Mouse (Mus musculus) urinary bladder, postnatal 14 days (tissue): ENCODE results near the gene Tunar.

Experiments used
- DNase-seq: peaks from one replicate; pipeline ENCODE4 v3.0.0; 2021; ENCODE audit warnings: low spot score

The Tunar gene

DNA sequence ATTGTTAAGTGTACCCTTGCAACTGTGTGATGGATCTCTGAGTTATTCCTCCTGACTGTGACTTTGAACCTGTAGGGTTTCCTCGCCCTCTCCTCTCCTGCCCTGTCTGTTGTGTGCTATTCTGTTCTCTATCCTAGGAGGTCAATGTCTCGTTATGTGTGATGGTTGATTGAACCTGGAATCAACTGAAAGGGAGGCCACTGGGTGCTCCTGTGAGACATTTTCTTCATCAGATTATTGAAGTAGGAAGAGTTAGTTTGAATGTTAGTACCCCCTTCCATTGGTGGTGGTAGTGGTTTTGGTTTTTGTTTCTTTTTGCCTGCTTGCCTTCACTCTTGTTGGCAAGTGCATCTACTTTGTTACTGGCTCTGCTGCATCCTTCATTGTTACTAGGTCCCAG lies at the start of gene Tunar:
TSS of gene Tunar (plus strand) at position 301 of the 400 bp plus-strand sequence.
- no peak for DNase-seq

DNA sequence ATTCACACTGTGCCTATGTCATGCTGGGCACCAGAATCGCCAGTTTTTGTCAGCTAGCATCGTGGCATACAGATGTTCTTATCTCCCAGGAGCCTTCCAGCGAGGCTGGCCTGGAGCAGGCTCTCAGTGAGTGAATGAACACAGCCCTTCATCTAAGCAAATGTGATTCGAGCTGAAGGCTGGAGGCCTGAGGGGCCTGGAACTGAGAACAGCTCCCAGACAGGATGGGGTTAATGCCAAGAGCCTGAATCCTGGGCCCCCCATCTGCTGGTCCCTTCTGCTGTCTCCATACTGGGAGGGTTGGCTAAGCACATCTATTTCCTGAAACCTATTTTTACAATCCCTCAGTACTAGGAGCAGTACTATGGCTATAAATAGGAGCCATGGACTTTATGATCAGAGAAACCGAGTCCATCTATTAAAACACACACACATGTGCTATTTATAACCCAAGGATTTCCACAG lies 21.1 kb upstream of the Tunar start:
- DNase-seq, result no peak

DNA sequence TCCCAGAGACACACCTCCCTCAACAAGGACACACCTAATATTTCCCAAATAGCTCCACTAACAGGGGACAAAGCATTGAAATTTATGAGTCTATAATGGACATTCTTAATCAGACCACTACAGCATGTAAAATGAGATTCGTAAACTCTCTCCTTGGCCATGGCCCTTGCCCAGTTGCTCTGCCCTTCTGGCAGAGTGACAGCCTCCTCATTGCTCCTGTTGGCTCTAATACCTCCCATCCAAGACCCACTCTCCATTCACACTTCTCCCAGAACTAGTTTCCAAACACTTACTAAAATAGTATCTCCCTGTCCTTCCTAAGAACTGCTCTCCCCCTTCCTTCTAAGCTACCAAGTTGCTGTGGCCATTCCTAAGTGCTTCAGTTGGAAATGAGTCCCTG lies 19.3 kb upstream of the Tunar start:
- no peak for DNase-seq

- DNase-seq, result peak; percentile 12
Measured at GRCm38 (mm10) chr12:105322160-105322559, 11.5 kb upstream of the Tunar start.

GRCm38 (mm10) chr12:105327051-105327450 lies 6.6 kb upstream of the Tunar start:
- no peak for DNase-seq

DNA sequence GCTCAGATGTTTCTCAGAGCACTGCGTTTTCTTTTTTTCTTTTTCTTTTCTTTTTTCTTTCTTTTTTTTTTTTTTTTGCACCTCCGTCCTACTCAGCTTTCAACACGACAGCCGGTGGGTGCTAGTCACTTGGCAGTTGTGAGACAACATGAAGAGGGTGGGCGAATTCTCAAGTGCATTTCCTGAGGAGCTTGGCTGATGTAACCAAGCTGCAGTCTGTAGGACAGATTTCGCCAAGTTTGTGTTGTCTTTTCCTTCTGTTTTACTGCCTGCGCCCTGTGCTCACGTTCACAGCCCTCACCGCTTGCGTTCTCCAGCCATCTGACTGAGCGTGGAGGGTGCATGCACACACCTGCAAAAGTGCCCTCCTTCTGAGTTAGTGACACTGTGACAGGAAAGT lies 5.3 kb upstream of the Tunar start:
- no peak for DNase-seq

DNA sequence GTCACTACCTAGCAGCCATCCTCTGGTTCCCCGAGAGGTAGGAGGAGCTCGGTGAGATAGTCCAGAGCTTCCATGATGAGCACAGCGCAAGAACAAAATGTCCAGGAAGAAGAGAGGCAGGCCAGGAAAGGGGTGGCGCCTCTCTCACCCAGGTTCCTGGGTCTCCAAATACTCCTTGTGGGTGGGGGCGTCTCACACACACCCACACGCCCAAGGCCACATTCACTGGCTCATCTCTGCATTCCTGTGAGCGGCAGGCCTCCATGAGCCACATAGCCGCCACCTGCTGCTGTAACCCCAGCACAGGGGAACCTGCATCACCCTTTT lies 2.4 kb downstream of the Tunar start:
- DNase-seq, result no peak

- DNase-seq, result no peak
Measured at GRCm38 (mm10) chr12:105336421-105337289, 3.0 kb downstream of the Tunar start.

DNA sequence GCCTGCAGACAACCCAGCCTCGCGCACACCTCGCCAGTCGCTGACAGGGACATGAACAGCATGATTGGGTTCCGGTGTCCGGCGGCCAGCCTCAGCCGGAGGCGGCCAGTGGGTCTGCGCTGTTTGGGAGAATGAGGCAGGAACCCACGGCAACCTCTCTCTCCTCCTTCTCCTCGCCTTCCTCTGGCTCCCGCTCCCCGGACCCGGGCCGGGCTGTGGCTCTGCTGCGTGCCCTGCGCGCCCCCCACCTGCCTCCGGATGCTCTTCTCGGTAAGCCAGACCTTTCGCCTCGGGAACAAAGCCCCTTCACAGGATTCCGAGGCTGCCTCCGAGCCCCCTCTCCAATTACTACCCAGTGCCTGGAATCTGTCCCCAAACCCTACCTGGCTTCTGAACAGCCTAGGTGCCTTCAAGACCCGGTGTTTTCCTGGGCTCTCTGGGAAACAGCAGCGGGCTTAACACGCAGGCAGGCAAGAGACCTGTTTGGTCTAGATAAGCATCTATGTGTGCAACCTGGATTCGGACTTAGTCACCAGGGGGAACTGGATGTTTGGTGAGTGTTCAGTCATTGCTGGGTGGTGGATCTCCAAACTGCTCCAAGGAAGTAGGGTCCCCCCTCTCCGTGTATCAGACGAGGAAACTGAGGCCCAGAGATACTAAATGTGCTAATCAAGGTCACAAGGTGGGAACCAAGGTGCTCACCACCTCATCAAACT lies 3.8 kb downstream of the Tunar start:
- DNase-seq, result no peak

GRCm38 (mm10) chr12:105338256-105338977 lies 4.7 kb downstream of the Tunar start:
- no peak for DNase-seq

DNA sequence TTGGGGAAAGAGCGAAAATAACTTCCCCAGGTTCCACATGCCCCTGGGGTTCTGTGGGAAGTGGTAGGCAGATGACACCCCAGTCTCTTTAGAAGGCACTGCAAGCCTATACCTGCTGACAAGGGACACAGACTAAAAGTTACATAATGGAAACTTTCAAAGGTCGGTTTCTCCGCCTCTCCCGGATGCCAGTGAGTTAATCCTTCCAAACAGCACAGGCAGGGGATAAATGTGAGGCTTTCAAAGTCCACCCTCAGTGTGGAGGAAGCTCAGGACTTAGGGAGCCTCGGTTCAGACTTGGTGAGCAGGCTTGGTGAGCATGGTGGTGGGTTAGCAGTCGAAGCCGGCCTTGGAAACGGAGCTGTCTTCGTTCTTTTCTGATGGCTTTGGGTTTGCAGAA lies 7.9 kb downstream of the Tunar start:
- DNase-seq, result no peak

GRCm38 (mm10) chr12:105344460-105344859 lies 10.8 kb downstream of the Tunar start:
- DNase-seq, result no peak

DNA sequence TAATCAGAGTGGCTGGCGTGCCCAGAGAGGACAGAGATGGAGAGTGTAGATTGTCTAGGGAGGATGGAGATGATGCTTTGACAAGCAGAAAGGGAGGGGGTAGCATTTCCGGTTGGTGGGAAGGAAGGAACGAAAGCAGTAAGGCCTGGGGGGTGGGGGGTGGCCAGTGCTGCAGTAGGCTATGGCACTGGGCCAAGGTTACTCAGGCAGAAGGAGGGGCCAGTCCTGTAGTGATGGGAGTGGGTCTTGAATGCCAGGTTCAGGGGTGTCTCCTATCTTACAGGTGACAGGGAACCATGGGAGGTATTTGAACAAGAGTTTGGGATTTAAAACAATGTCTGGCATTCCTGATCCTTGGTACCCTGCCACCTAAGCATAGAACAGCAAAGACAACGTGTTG lies 13.2 kb downstream of the Tunar start:
- DNase-seq, result no peak

GRCm38 (mm10) chr12:105347261-105347660 lies 13.6 kb downstream of the Tunar start:
- DNase-seq, result no peak

DNA sequence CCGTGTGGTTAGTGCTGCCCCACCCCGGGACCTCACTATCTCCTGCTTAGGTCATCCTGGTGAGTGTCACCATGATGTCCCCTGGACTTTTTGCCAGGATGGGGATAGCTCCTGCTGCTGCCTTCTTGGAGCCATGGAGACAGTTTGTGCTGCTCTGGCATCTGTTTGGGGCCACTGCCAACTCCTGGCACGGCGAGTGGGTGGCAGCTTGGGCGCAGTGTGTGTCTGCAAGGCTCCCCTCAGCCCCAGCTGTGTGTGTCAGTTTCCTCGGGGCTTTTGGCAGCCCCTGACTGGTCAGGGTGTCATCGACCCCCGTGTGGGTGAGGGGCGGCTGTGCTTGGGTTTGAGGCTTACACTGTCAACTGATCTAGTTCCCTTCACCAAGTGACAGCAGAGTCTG lies 20.6 kb downstream of the Tunar start:
- DNase-seq, result no peak

DNA sequence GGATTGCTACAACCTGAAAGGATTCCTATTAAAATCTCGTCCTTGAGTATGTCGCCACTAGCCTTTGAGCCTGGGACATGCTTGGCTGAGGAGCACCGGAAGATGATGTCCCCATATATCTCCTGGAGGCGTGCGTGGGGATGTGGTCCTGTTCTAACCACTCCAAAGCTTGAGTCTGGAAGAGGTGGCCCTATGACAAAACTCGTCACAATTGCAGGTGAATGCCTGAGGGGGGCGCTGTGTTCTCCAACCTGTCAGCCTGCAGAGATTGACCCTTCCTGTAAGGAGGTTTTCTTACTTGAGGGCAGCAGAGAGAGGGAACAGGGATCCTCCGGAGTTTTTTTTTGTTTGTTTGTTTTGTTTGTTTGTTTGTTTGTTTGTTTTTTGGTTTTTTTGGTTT lies 21.1 kb downstream of the Tunar start:
- no peak for DNase-seq

GRCm38 (mm10) chr12:105356781-105357180 lies 23.1 kb downstream of the Tunar start:
- no peak for DNase-seq

- DNase-seq, result no peak
Measured at GRCm38 (mm10) chr12:105363648-105364047, 30.0 kb downstream of the Tunar start.

- DNase-seq, result no peak
Measured at GRCm38 (mm10) chr12:105374564-105374963, 40.9 kb downstream of the Tunar start.

DNA sequence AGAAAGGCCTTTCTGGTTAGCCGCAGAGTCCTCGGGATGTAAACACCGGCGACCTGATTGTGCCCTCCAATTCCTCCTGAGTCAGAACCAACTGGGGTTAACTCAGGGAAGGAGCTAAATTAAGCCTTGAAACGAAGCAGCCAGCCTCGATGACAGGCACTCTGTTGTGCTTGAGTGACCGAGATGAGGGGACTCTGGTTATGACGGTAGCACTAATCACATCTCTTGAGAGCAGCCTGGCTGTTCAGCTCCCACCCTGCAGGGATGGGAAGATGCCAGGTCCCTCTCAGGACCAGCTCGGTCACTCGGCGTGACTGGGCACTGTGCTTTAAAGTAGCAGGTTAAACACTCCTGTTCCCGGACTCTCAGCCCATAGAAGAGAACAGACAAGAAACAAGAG lies 43.3 kb downstream of the Tunar start:
- DNase-seq, result no peak

DNA sequence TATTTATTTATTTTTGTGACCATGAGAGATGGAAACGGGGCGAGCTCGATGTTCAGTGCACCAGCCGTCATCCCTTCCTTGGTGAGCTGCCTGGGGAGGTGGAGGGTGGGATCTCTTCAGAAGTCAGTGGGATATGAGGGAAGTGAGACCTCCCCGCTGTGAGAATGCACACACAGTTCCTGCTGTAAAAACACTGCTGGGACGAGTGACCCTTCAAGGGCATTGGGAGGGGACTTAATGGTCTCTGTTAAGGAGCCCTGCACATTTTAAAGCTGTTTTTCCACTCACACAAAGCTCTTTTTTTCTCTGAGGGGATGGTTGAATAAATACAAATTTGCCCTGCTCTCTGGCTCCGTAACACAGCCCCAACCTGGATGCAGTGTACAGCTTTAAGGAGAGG lies 49.1 kb downstream of the Tunar start:
- DNase-seq, result no peak

GRCm38 (mm10) chr12:105394671-105395070 lies 61.0 kb downstream of the Tunar start:
- DNase-seq, result no peak

DNA sequence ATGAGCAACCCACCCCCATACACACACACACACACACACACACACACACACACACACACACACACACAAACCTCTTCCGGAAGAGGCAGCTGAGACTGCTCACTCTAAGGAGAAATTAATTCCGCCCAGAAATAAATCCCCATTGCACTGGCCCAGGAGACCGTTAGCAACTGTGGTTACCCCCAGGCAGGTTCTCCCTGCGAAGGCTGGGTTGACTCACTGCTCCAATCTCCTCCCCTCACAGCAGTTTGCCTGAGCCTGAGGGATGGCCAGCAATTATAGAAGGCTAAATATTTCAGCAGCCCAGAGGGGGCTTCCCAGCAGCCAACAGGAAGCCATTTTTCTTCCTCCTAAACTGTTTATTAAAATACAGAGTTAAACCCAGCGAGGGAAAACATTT lies 64.5 kb downstream of the Tunar start:
- no peak for DNase-seq
